Mouse (Mus musculus): ENCODE measurements at regions not wholly inside any gene's neighbourhood (a gene's known extent, or its start where the extent isn't known, plus 50 kb on each side); places are given as distances from the start of the nearest gene placed in this dataset.

DNA sequence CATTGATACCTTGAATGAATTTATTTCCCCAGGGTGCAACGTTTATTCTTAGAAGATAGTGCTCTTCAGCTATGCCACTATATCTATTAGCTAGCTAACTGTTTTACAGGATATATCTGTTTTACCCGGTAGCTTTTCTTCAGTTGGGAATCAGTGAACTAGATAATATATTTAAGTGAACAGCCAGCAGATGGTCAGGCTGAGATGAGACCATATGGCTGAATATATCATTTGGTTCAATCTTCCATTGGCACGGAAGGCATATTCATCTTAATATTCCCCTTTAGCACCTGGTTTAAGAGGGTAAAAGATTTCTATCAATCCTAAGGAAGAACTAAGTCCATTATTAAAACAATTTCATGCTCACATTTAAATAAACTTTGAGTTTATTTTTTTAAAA is 62.6 kb upstream of the Aldoart1 start:
- Histone ChIP-seq H3K4me1 (replicated peaks; ENCODE audit: low read depth, low read length) (no peaks in the 10 kb centered on the region), H3K27me3 (ENCODE audit: insufficient read depth, low read length) (no peaks in the 10 kb centered on the region), H3K4me3 (replicated peaks; ENCODE audit: low read length) (no peak overlapping the region), H3K36me3 (ENCODE audit: insufficient read depth, low read length) (no peaks in the 10 kb centered on the region), H3K9me3 (ENCODE audit: low read length) (no peaks in the 10 kb centered on the region)
- TF ChIP-seq NANOG (IDR thresholded peaks at IDR 0.05; ENCODE audit: borderline replicate concordance, low read length) (no peak), CTCF (conservative IDR thresholded peaks at IDR 0.05; ENCODE audit: low read length) (no peak), POU5F1 (IDR thresholded peaks at IDR 0.05; ENCODE audit: borderline replicate concordance, low read length) (no peak)
